Mouse (Mus musculus): ENCODE results near the gene Lrrc8c. TPM values are rescaled to one million over a fixed set of nuclear protein-coding genes. Genes with fewer than 3 reads are reported as not detected.

Gene Lrrc8c
- polyA plus RNA-seq, 1 experiment = 7.1 TPM

DNA sequence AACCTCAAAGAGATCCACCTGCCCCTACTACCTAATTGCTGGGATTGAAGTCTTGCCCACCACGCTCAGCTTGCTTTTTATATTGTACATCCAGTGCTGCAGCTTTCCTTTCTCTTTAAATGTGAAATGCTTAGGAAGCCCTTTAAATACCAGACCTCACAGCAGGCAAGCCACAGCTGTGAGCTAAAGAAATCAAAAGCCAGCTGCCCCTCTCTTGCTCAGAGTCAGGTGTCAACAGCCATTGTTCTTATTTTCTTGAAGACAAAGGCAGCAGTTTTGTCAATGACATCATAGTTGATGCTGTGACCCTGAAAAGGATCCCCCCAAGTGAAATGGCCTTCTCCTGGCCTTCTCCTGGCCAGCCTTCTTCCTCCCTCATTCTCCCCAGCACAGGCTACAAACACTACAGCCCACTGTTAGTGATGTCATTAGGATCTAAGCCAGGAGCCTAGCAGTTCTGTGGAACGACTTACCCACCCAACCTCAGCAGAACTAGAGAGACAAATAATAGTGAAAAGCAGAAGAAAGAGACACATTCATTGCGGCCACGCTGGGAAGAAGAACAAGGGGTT lies 20.7 kb upstream of the Lrrc8c start:
- Histone ChIP-seq H3K79me3 (ENCODE audit: low read depth) (no peaks in the 10 kb centered on the region), H3K36me3 (ENCODE audit: control insufficient read depth, insufficient read depth) (no peaks in the 10 kb centered on the region), H3K79me2 (ENCODE audit: control insufficient read depth, insufficient read depth) (no peaks in the 10 kb centered on the region), H3K27me3 (ENCODE audit: control insufficient read depth, insufficient read depth, insufficient read length) (no peaks in the 10 kb centered on the region), H3ac (ENCODE audit: control insufficient read depth, insufficient read length, low read depth) (no peak overlapping the region), H3K4me3 (ENCODE audit: insufficient read depth, poor library complexity, severe bottlenecking) (no peak overlapping the region)
- TF ChIP-seq CTCF (IDR thresholded peaks at IDR 0.05; ENCODE audit: control insufficient read depth, insufficient read depth, insufficient read length) = no peak
- no peak for TF ChIP-seq MYOG (IDR thresholded peaks at IDR 0.05; ENCODE audit: control insufficient read depth, extremely low read depth, insufficient read length)
- TF ChIP-seq MYOD1 (IDR thresholded peaks at IDR 0.05; ENCODE audit: control insufficient read depth, insufficient read length, low read depth) = no peak
- no peak for TF ChIP-seq USF1 (IDR thresholded peaks at IDR 0.05; ENCODE audit: low read depth)
- no peak for TF ChIP-seq MAX (IDR thresholded peaks at IDR 0.05)
- no peak for TF ChIP-seq CEBPB (IDR thresholded peaks at IDR 0.05; ENCODE audit: low read depth)
- TF ChIP-seq FOSL1 (IDR thresholded peaks at IDR 0.05; ENCODE audit: insufficient read depth, low read length, poor library complexity, severe bottlenecking) = no peak

DNA sequence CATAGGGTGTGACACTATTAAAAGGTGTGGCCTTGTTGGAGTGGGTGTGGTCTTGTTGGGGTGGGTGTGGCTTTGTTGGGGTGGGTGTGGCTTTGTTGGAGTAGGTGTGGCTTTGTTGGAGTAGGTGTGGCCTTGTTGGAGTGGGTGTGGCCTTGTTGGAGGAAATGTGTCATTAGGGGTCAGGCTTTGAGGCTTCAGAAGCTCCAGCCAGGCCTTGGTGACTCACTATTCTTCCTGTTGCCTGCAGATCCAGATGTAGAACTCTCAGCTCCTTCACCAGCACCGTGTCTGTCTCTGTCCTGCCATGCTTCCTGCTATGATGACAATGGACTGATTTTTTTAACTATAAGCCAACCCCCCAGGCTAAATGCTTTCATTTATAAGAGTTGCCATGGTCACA lies 19.8 kb upstream of the Lrrc8c start:
- Histone ChIP-seq H3K4me3 (ENCODE audit: insufficient read depth, poor library complexity, severe bottlenecking) (no peak overlapping the region), H3K36me3 (ENCODE audit: control insufficient read depth, insufficient read depth) (no peaks in the 10 kb centered on the region), H3K27me3 (ENCODE audit: control insufficient read depth, insufficient read depth, insufficient read length) (no peaks in the 10 kb centered on the region), H3K79me2 (ENCODE audit: control insufficient read depth, insufficient read depth) (no peaks in the 10 kb centered on the region), H3ac (ENCODE audit: control insufficient read depth, insufficient read length, low read depth) (no peak overlapping the region), H3K79me3 (ENCODE audit: low read depth) (no peaks in the 10 kb centered on the region)
- TF ChIP-seq CTCF (IDR thresholded peaks at IDR 0.05; ENCODE audit: control insufficient read depth, insufficient read depth, insufficient read length) (no peak), MYOG (IDR thresholded peaks at IDR 0.05; ENCODE audit: control insufficient read depth, extremely low read depth, insufficient read length) (no peak), FOSL1 (IDR thresholded peaks at IDR 0.05; ENCODE audit: insufficient read depth, low read length, poor library complexity, severe bottlenecking) (no peak), MAX (IDR thresholded peaks at IDR 0.05) (no peak), USF1 (IDR thresholded peaks at IDR 0.05; ENCODE audit: low read depth) (no peak), MYOD1 (IDR thresholded peaks at IDR 0.05; ENCODE audit: control insufficient read depth, insufficient read length, low read depth) (no peak), CEBPB (IDR thresholded peaks at IDR 0.05; ENCODE audit: low read depth) (no peak)

DNA sequence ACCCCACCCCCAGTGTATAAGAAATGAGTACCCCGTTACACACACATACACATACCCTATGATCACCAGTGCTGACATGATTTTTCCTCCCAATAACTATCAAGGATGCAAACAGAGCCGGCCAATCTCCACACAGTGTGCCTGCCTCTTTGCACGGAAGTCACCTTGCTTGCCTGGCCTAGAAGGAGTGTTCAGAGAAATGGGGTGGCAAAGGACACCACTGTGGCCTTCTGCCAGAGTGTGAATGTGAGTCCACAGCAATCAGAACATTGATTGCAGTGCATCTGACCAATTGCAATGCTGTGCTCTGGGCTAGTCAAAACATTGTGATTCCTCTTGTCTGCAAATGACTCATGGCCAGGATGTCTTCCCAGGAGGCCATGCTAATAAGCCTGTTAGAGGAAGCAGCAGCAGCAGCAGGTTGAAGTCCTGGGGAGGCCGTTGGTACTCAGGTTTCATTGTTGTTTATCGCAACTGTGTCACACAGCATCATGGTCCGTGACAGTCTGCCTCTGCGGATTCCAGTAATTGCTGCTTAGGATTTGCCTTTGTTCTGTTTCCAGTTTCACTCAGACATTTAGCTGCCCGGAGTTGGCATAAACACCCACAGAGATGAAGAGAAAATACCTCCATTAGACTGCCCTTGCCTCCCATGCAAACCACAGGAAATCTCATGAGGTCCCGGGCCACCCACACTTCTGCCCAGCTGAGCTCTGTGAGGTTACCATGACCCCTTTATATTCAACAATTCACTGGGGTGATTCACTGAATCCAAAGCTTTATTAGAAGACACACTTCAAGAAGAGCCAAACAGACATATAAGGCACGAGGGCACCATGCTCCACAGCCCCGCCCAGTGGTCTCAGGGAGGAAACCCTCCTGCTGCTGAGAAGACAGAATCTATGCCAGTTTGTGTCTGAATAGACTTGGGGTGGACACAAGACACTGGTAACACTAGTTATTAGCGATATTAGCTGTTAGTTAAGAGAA lies 18.8 kb upstream of the Lrrc8c start:
- Histone ChIP-seq H3ac (ENCODE audit: control insufficient read depth, insufficient read length, low read depth) (no peak overlapping the region), H3K79me2 (ENCODE audit: control insufficient read depth, insufficient read depth) (no peaks in the 10 kb centered on the region), H3K79me3 (ENCODE audit: low read depth) (no peaks in the 10 kb centered on the region), H3K4me3 (ENCODE audit: insufficient read depth, poor library complexity, severe bottlenecking) (no peak overlapping the region), H3K27me3 (ENCODE audit: control insufficient read depth, insufficient read depth, insufficient read length) (no peaks in the 10 kb centered on the region), H3K36me3 (ENCODE audit: control insufficient read depth, insufficient read depth) (no peaks in the 10 kb centered on the region)
- TF ChIP-seq MYOG (IDR thresholded peaks at IDR 0.05; ENCODE audit: control insufficient read depth, extremely low read depth, insufficient read length) = no peak
- no peak for TF ChIP-seq CEBPB (IDR thresholded peaks at IDR 0.05; ENCODE audit: low read depth)
- TF ChIP-seq FOSL1 (IDR thresholded peaks at IDR 0.05; ENCODE audit: insufficient read depth, low read length, poor library complexity, severe bottlenecking) = peak; percentile 1
- TF ChIP-seq MAX (IDR thresholded peaks at IDR 0.05) = peak; percentile 23
- no peak for TF ChIP-seq USF1 (IDR thresholded peaks at IDR 0.05; ENCODE audit: low read depth)
- TF ChIP-seq MYOD1 (IDR thresholded peaks at IDR 0.05; ENCODE audit: control insufficient read depth, insufficient read length, low read depth) = peak; percentile 10
- TF ChIP-seq CTCF (IDR thresholded peaks at IDR 0.05; ENCODE audit: control insufficient read depth, insufficient read depth, insufficient read length) = peak; percentile 25

DNA sequence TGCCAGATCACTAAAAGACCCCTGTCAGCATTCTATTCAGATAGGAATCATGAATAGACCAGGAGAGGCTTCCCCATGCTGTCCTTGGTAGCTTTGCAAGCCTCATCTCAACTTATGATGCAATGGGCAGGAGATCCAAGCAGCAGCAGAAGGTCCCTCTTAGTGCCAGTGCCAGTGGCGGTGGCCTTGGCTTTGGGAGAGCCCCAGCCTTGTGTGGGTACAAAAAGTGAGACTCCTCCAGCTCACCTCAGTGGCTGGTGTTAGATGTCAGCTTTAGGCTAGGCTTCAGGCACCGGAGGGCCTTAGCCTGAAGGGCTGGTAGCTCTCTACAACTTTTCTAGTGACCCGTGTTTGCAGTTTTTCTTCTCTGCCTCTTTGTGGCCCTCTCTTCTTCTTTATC lies 18.1 kb upstream of the Lrrc8c start:
- TF ChIP-seq MYOG (IDR thresholded peaks at IDR 0.05; ENCODE audit: control insufficient read depth, extremely low read depth, insufficient read length) (no peak), FOSL1 (IDR thresholded peaks at IDR 0.05; ENCODE audit: insufficient read depth, low read length, poor library complexity, severe bottlenecking) (no peak), MYOD1 (IDR thresholded peaks at IDR 0.05; ENCODE audit: control insufficient read depth, insufficient read length, low read depth) (no peak), MAX (IDR thresholded peaks at IDR 0.05) (no peak), CEBPB (IDR thresholded peaks at IDR 0.05; ENCODE audit: low read depth) (no peak), USF1 (IDR thresholded peaks at IDR 0.05; ENCODE audit: low read depth) (no peak), CTCF (IDR thresholded peaks at IDR 0.05; ENCODE audit: control insufficient read depth, insufficient read depth, insufficient read length) (no peak)
- H3K27me3 ChIP-seq (ENCODE audit: control insufficient read depth, insufficient read depth, insufficient read length) = no peaks in the 10 kb centered on the region
- H3K4me3 ChIP-seq (ENCODE audit: insufficient read depth, poor library complexity, severe bottlenecking) = no peak overlapping the region
- H3K79me3 ChIP-seq (ENCODE audit: low read depth) = no peaks in the 10 kb centered on the region
- no peaks in the 10 kb centered on the region for H3K79me2 ChIP-seq (ENCODE audit: control insufficient read depth, insufficient read depth)
- H3ac ChIP-seq (ENCODE audit: control insufficient read depth, insufficient read length, low read depth) = no peak overlapping the region
- H3K36me3 ChIP-seq (ENCODE audit: control insufficient read depth, insufficient read depth) = no peaks in the 10 kb centered on the region

DNA sequence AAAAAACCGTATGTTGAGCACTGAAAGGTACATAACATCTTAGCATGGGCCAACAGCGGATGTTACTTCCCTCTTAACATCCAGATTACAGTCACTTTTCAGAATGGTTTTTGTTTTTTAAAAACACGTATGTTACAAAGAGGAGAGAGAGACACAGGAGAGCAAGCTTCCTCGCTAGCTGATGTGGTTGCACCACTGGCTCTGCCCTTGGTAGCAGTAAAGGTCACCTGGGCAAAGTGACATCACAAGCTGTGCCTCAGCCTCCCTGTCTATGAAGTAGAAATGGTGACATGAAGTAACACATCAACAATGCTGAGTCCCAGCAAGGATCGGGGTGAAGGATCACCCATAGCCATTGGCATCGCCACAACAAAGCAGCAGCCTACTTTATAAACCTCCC lies 10.4 kb upstream of the Lrrc8c start:
- no peaks in the 10 kb centered on the region for H3K79me3 ChIP-seq (ENCODE audit: low read depth)
- no peak overlapping the region for H3K4me3 ChIP-seq (ENCODE audit: insufficient read depth, poor library complexity, severe bottlenecking)
- H3ac ChIP-seq (ENCODE audit: control insufficient read depth, insufficient read length, low read depth) = no peak overlapping the region
- TF ChIP-seq FOSL1 (IDR thresholded peaks at IDR 0.05; ENCODE audit: insufficient read depth, low read length, poor library complexity, severe bottlenecking) (no peak), MYOG (IDR thresholded peaks at IDR 0.05; ENCODE audit: control insufficient read depth, extremely low read depth, insufficient read length) (no peak), USF1 (IDR thresholded peaks at IDR 0.05; ENCODE audit: low read depth) (no peak), MAX (IDR thresholded peaks at IDR 0.05) (no peak), CEBPB (IDR thresholded peaks at IDR 0.05; ENCODE audit: low read depth) (no peak), CTCF (IDR thresholded peaks at IDR 0.05; ENCODE audit: control insufficient read depth, insufficient read depth, insufficient read length) (no peak), MYOD1 (IDR thresholded peaks at IDR 0.05; ENCODE audit: control insufficient read depth, insufficient read length, low read depth) (no peak)
- H3K79me2 ChIP-seq (ENCODE audit: control insufficient read depth, insufficient read depth) = no peaks in the 10 kb centered on the region
- no peaks in the 10 kb centered on the region for H3K27me3 ChIP-seq (ENCODE audit: control insufficient read depth, insufficient read depth, insufficient read length)
- no peaks in the 10 kb centered on the region for H3K36me3 ChIP-seq (ENCODE audit: control insufficient read depth, insufficient read depth)
